Mouse (Mus musculus) neural tube, embryonic 12.5 days (tissue): ENCODE results near the gene Appbp2. TPM values are rescaled to one million over a fixed set of nuclear protein-coding genes. Genes with fewer than 3 reads are reported as not detected.

ENCODE experiments used
- ATAC-seq: fragments of 200-750 bp; cut with Nextera tagmentation; 2 replicates; pipeline ENCODE4 v1.8.0; 2017; ENCODE audit warnings: low read depth, mild to moderate bottlenecking, moderate TSS enrichment, moderate library complexity; ENCODE audit not compliant: low FRiP score
- H3K27ac ChIP-seq: fragments of 300-500 bp; sonication (generic); 2 replicates; pipeline ENCODE4 v1.5.1; 2016
- H3K27me3 ChIP-seq: fragments of 300-500 bp; sonication (generic); replicated peaks from 2 replicates; pipeline ENCODE4 v1.6.1; 2016; ENCODE audit warnings: mild to moderate bottlenecking
- H3K36me3 ChIP-seq: fragments of 300-500 bp; sonication (generic); 2 replicates; pipeline ENCODE4 v1.6.1; 2016; ENCODE audit warnings: mild to moderate bottlenecking
- H3K4me1 ChIP-seq: fragments of 300-500 bp; sonication (generic); 2 replicates; pipeline ENCODE4 v1.6.1; 2016
- H3K4me2 ChIP-seq: fragments of 300-500 bp; sonication (generic); replicated peaks from 2 replicates; pipeline ENCODE4 v1.6.1; 2016; ENCODE audit warnings: mild to moderate bottlenecking
- H3K4me3 ChIP-seq: fragments of 300-500 bp; sonication (generic); 2 replicates; pipeline ENCODE4 v1.5.1; 2016
- H3K9ac ChIP-seq: fragments of 300-500 bp; sonication (generic); 2 replicates; pipeline ENCODE4 v1.6.1; 2016; ENCODE audit warnings: mild to moderate bottlenecking
- H3K9me3 ChIP-seq: fragments of 300-500 bp; sonication (generic); 2 replicates; pipeline ENCODE4 v1.6.1; 2016; ENCODE audit warnings: mild to moderate bottlenecking
- WGBS: fragments of 180-500 bp; shearing (Covaris S2); methylation state at CpG from one replicate; pipeline ENCODE4 v1.1.7; 2016; 5-methylcytosine and 5-hydroxymethylcytosine counted together
- polyA plus RNA-seq: library from polyadenylated mRNA; unstranded; fragments of >200 nt; fragmentation: Nextera tagmentation; extraction: Ambion mirVana; gene quantifications from 2 replicates; pipeline ENCODE4 v1.2.1, GENCODE M21; 2016

The Appbp2 gene
- polyA plus RNA-seq, result 54.6 TPM in 2 replicates

GRCm38 (mm10) chr11:85234990-85235841, at the start of gene Appbp2:
Gene Appbp2, minus strand, starts transcription at chr11:85235130.
- ATAC-seq, result peak; percentile 98
- Histone ChIP-seq H3K27ac (peak within 1 kb of the TSS; percentile 99), H3K27me3 (no peaks in the 10 kb centered on the region), H3K9me3 (no peaks in the 10 kb centered on the region), H3K4me1 (peaks cover 17% of the 10 kb centered on the region), H3K4me3 (peak within 1 kb of the TSS; percentile 95), H3K36me3 (no peaks in the 10 kb centered on the region; the same call in 1 of the 2 replicates), H3K4me2 (peak within 1 kb of the TSS; percentile 76), H3K9ac (peak within 1 kb of the TSS; percentile 94)
- 6% methylated on average over 48 of the region's 48 CpGs for WGBS

- H3K4me2 ChIP-seq, result no peak overlapping the region
- 77% methylated on average over 15 of the region's 15 CpGs for WGBS
- no peaks in the 10 kb centered on the region for H3K27me3 ChIP-seq
- H3K4me3 ChIP-seq, result no peak overlapping the region
- ATAC-seq, result no peak
- no peak overlapping the region for H3K9ac ChIP-seq
- no peak overlapping the region for H3K27ac ChIP-seq
- H3K9me3 ChIP-seq, result no peaks in the 10 kb centered on the region
- H3K36me3 ChIP-seq, result no peaks in the 10 kb centered on the region
- H3K4me1 ChIP-seq, result no peaks in the 10 kb centered on the region
These were observed 46.4 kb upstream of the Appbp2 start for GRCm38 (mm10) chr11:85281219-85281878.

GRCm38 (mm10) chr11:85278175-85278574, 43.2 kb upstream of the Appbp2 start:
- ATAC-seq, result no peak
- Histone ChIP-seq H3K4me3 (no peak overlapping the region), H3K27me3 (no peaks in the 10 kb centered on the region), H3K9me3 (no peaks in the 10 kb centered on the region), H3K27ac (no peak overlapping the region), H3K4me2 (no peak overlapping the region), H3K36me3 (no peaks in the 10 kb centered on the region), H3K9ac (no peak overlapping the region), H3K4me1 (no peaks in the 10 kb centered on the region)
- WGBS, result 74% methylated on average over 1 of the region's 1 CpGs

- WGBS, result 69% methylated on average over 5 of the region's 5 CpGs
- no peak overlapping the region for H3K9ac ChIP-seq
These were observed 42.7 kb upstream of the Appbp2 start for GRCm38 (mm10) chr11:85277609-85278008.

GRCm38 (mm10) chr11:85275151-85275550, 40.2 kb upstream of the Appbp2 start:
- no peaks in the 10 kb centered on the region for H3K27me3 ChIP-seq
- H3K9me3 ChIP-seq, result no peaks in the 10 kb centered on the region
- H3K4me2 ChIP-seq, result no peak overlapping the region
- H3K4me3 ChIP-seq, result no peak overlapping the region
- no peaks in the 10 kb centered on the region for H3K36me3 ChIP-seq
- no peak overlapping the region for H3K27ac ChIP-seq
- H3K4me1 ChIP-seq, result no peaks in the 10 kb centered on the region
- no peak for ATAC-seq
- WGBS, result 90% methylated on average over 5 of the region's 5 CpGs
- no peak overlapping the region for H3K9ac ChIP-seq

More at GRCm38 (mm10) chr11:85277609-85278008, 42.7 kb upstream of the Appbp2 start:
- Histone ChIP-seq H3K36me3 (no peaks in the 10 kb centered on the region), H3K27me3 (no peaks in the 10 kb centered on the region), H3K9me3 (no peaks in the 10 kb centered on the region), H3K4me1 (no peaks in the 10 kb centered on the region), H3K27ac (no peak overlapping the region), H3K4me2 (no peak overlapping the region), H3K4me3 (no peak overlapping the region)
- ATAC-seq, result no peak

- Histone ChIP-seq H3K9me3 (no peaks in the 10 kb centered on the region), H3K9ac (no peak overlapping the region), H3K36me3 (no peaks in the 10 kb centered on the region), H3K4me1 (no peaks in the 10 kb centered on the region), H3K4me2 (no peak overlapping the region), H3K27ac (no peak overlapping the region), H3K27me3 (no peaks in the 10 kb centered on the region), H3K4me3 (no peak overlapping the region)
- 72% methylated on average over 6 of the region's 6 CpGs for WGBS
- ATAC-seq, result no peak
These were observed 38.4 kb upstream of the Appbp2 start for GRCm38 (mm10) chr11:85273299-85273698.

- Histone ChIP-seq H3K36me3 (no peaks in the 10 kb centered on the region), H3K4me3 (no peak overlapping the region), H3K9me3 (no peaks in the 10 kb centered on the region), H3K4me2 (no peak overlapping the region), H3K4me1 (no peaks in the 10 kb centered on the region), H3K27ac (no peak overlapping the region), H3K27me3 (no peaks in the 10 kb centered on the region), H3K9ac (no peak overlapping the region)
- ATAC-seq, result no peak
- 68% methylated on average over 3 of the region's 3 CpGs for WGBS
These were observed 35.7 kb upstream of the Appbp2 start for GRCm38 (mm10) chr11:85270631-85271030.

- Histone ChIP-seq H3K4me2 (no peak overlapping the region), H3K9ac (no peak overlapping the region), H3K27me3 (no peaks in the 10 kb centered on the region), H3K36me3 (no peaks in the 10 kb centered on the region), H3K27ac (no peak overlapping the region), H3K9me3 (no peaks in the 10 kb centered on the region), H3K4me3 (no peak overlapping the region), H3K4me1 (no peaks in the 10 kb centered on the region)
- 87% methylated on average over 1 of the region's 1 CpGs for WGBS
- ATAC-seq, result no peak
These were observed 32.5 kb upstream of the Appbp2 start for GRCm38 (mm10) chr11:85267393-85267792.

- Histone ChIP-seq H3K4me2 (no peak overlapping the region), H3K4me1 (no peaks in the 10 kb centered on the region), H3K27ac (no peak overlapping the region), H3K36me3 (no peaks in the 10 kb centered on the region), H3K27me3 (no peaks in the 10 kb centered on the region), H3K9me3 (no peaks in the 10 kb centered on the region), H3K4me3 (no peak overlapping the region), H3K9ac (no peak overlapping the region)
- no peak for ATAC-seq
- 75% methylated on average over 5 of the region's 5 CpGs for WGBS
These were observed 29.7 kb upstream of the Appbp2 start for GRCm38 (mm10) chr11:85264635-85265034.

GRCm38 (mm10) chr11:85261192-85261591, 26.3 kb upstream of the Appbp2 start:
- ATAC-seq, result no peak
- H3K4me3 ChIP-seq, result no peak overlapping the region
- no peaks in the 10 kb centered on the region for H3K27me3 ChIP-seq
- H3K36me3 ChIP-seq, result no peaks in the 10 kb centered on the region
- no peak overlapping the region for H3K4me2 ChIP-seq
- no peak overlapping the region for H3K27ac ChIP-seq
- no peaks in the 10 kb centered on the region for H3K9me3 ChIP-seq
- 38% methylated on average over 7 of the region's 7 CpGs for WGBS
- no peaks in the 10 kb centered on the region for H3K4me1 ChIP-seq
- no peak overlapping the region for H3K9ac ChIP-seq

- H3K4me2 ChIP-seq, result no peak overlapping the region
- no peak overlapping the region for H3K4me3 ChIP-seq
- H3K27ac ChIP-seq, result no peak overlapping the region
- no peaks in the 10 kb centered on the region for H3K4me1 ChIP-seq
- no peaks in the 10 kb centered on the region for H3K27me3 ChIP-seq
- H3K36me3 ChIP-seq, result no peaks in the 10 kb centered on the region
- ATAC-seq, result no peak
- H3K9me3 ChIP-seq, result no peaks in the 10 kb centered on the region
- WGBS, result 92% methylated on average over 11 of the region's 11 CpGs
- H3K9ac ChIP-seq, result no peak overlapping the region
These were observed 24.0 kb upstream of the Appbp2 start for GRCm38 (mm10) chr11:85258966-85259365.

- Histone ChIP-seq H3K27ac (no peak overlapping the region), H3K36me3 (no peaks in the 10 kb centered on the region), H3K27me3 (no peaks in the 10 kb centered on the region), H3K9ac (no peak overlapping the region), H3K4me2 (no peak overlapping the region), H3K9me3 (no peaks in the 10 kb centered on the region), H3K4me1 (no peaks in the 10 kb centered on the region), H3K4me3 (no peak overlapping the region)
- ATAC-seq, result no peak
- WGBS, result 74% methylated on average over 3 of the region's 3 CpGs
These were observed 20.6 kb upstream of the Appbp2 start for GRCm38 (mm10) chr11:85255471-85256027.
